Mouse (Mus musculus) C2C12 (cell line): ENCODE results near the gene Mybph. TPM values are rescaled to one million over a fixed set of nuclear protein-coding genes. Genes with fewer than 3 reads are reported as not detected.

Experiments used
- H3K27me3 ChIP-seq: one replicate; pipeline ENCODE4 v1.6.1; 2011; ENCODE audit not compliant: control insufficient read depth, insufficient read depth, insufficient read length
- H3K36me3 ChIP-seq: one replicate; pipeline ENCODE4 v1.6.1; 2011; ENCODE audit not compliant: control insufficient read depth, insufficient read depth
- H3K4me3 ChIP-seq: one replicate; pipeline ENCODE4 v1.5.1; 2011; ENCODE audit warnings: mild to moderate bottlenecking, control low read depth; ENCODE audit not compliant: poor library complexity, insufficient read depth, severe bottlenecking
- H3K79me2 ChIP-seq: one replicate; pipeline ENCODE4 v1.6.1; 2011; ENCODE audit not compliant: control insufficient read depth, insufficient read depth
- H3K79me3 ChIP-seq: one replicate; pipeline ENCODE4 v1.6.1; 2011; ENCODE audit warnings: low read depth, control low read depth
- H3ac ChIP-seq: one replicate; pipeline ENCODE3; 2011; ENCODE audit warnings: low read depth; ENCODE audit not compliant: control insufficient read depth, insufficient read length
- CEBPB ChIP-seq: IDR thresholded peaks from one replicate; pipeline ENCODE4 v1.6.1; 2011; ENCODE audit warnings: low read depth, mild to moderate bottlenecking, control low read depth, moderate library complexity
- CTCF ChIP-seq: IDR thresholded peaks from one replicate; pipeline ENCODE4 v1.5.1; 2011; ENCODE audit not compliant: control insufficient read depth, insufficient read depth, insufficient read length
- FOSL1 ChIP-seq: IDR thresholded peaks from one replicate; pipeline ENCODE4 v1.8.0; 2011; ENCODE audit warnings: mild to moderate bottlenecking, low read length; ENCODE audit not compliant: poor library complexity, insufficient read depth, severe bottlenecking
- MAX ChIP-seq: IDR thresholded peaks from one replicate; pipeline ENCODE4 v1.6.1; 2011; ENCODE audit warnings: mild to moderate bottlenecking, control low read depth
- MYOD1 ChIP-seq: IDR thresholded peaks from one replicate; pipeline ENCODE4 v1.6.1; 2011; ENCODE audit warnings: low read depth; ENCODE audit not compliant: control insufficient read depth, insufficient read length
- MYOG ChIP-seq: IDR thresholded peaks from one replicate; pipeline ENCODE4 v1.6.1; 2011; ENCODE audit not compliant: control insufficient read depth, insufficient read length; ENCODE audit errors: extremely low read depth
- USF1 ChIP-seq: IDR thresholded peaks from one replicate; pipeline ENCODE4 v1.6.1; 2011; ENCODE audit warnings: low read depth, mild to moderate bottlenecking, control low read depth, moderate library complexity
- polyA plus RNA-seq: library from polyadenylated mRNA; unstranded; fragments of >200 nt; fragmentation: generic; extraction: Trizol; gene quantifications from one replicate; pipeline ENCODE4 v1.2.1, GENCODE M21; 2012; ENCODE audit warnings: missing spikeins

The Mybph gene
- polyA plus RNA-seq, 1 experiment = 1.4 TPM

GRCm38 (mm10) chr1:134224649-134225227, 31.5 kb downstream of the Mybph start:
- peaks cover 24% of the 10 kb centered on the region for H3K27me3 ChIP-seq
- H3K4me3 ChIP-seq = no peak overlapping the region
- TF ChIP-seq MAX (no peak), MYOD1 (no peak), USF1 (no peak), CEBPB (no peak), CTCF (no peak), FOSL1 (no peak), MYOG (no peak)
- no peaks in the 10 kb centered on the region for H3K36me3 ChIP-seq
- H3K79me3 ChIP-seq = no peaks in the 10 kb centered on the region
- H3ac ChIP-seq = no peak overlapping the region
- H3K79me2 ChIP-seq = no peaks in the 10 kb centered on the region

- Histone ChIP-seq H3ac (no peak overlapping the region), H3K79me3 (no peaks in the 10 kb centered on the region), H3K79me2 (no peaks in the 10 kb centered on the region), H3K36me3 (no peaks in the 10 kb centered on the region), H3K27me3 (peaks cover 24% of the 10 kb centered on the region), H3K4me3 (no peak overlapping the region)
- TF ChIP-seq USF1 (no peak), CTCF (no peak), MAX (no peak), MYOD1 (no peak), CEBPB (no peak), FOSL1 (no peak), MYOG (no peak)
Observed at GRCm38 (mm10) chr1:134225375-134225774, 32.1 kb downstream of the Mybph start.

- no peaks in the 10 kb centered on the region for H3K79me2 ChIP-seq
- peaks cover 30% of the 10 kb centered on the region for H3K27me3 ChIP-seq
- TF ChIP-seq USF1 = no peak
- no peak for TF ChIP-seq MYOG
- TF ChIP-seq CEBPB = no peak
- TF ChIP-seq CTCF = no peak
- TF ChIP-seq MAX = no peak
- TF ChIP-seq MYOD1 = no peak
- no peak for TF ChIP-seq FOSL1
Observed at GRCm38 (mm10) chr1:134226739-134227138, 33.5 kb downstream of the Mybph start.

GRCm38 (mm10) chr1:134229806-134230575, 36.7 kb downstream of the Mybph start:
- Histone ChIP-seq H3ac (no peak overlapping the region), H3K79me3 (no peaks in the 10 kb centered on the region), H3K79me2 (no peaks in the 10 kb centered on the region), H3K4me3 (no peak overlapping the region), H3K27me3 (peaks cover 39% of the 10 kb centered on the region), H3K36me3 (no peaks in the 10 kb centered on the region)
- no peak for TF ChIP-seq FOSL1
- TF ChIP-seq MYOD1 = no peak
- TF ChIP-seq MYOG = no peak

More at GRCm38 (mm10) chr1:134226739-134227138, 33.5 kb downstream of the Mybph start:
- Histone ChIP-seq H3K4me3 (no peak overlapping the region), H3K79me3 (no peaks in the 10 kb centered on the region), H3ac (no peak overlapping the region), H3K36me3 (no peaks in the 10 kb centered on the region)

- Histone ChIP-seq H3K79me2 (no peaks in the 10 kb centered on the region), H3K36me3 (no peaks in the 10 kb centered on the region), H3K79me3 (no peaks in the 10 kb centered on the region), H3K4me3 (no peak overlapping the region), H3ac (no peak overlapping the region), H3K27me3 (peaks cover 44% of the 10 kb centered on the region)
- TF ChIP-seq MYOD1 (no peak), FOSL1 (no peak), MAX (no peak), MYOG (no peak), CTCF (no peak), USF1 (no peak), CEBPB (no peak)
Observed at GRCm38 (mm10) chr1:134230638-134231228, 37.5 kb downstream of the Mybph start.
